Mouse (Mus musculus) Muller cell, postnatal 12 days (primary cell): ENCODE results near the gene Akap7.
"Not testable (repeated sequence)": the region's sequence is repeated elsewhere in the genome, so short reads cannot be mapped to it uniquely, and the experiment has no call there.

Experiments used
- DNase-seq: peaks from one replicate; pipeline ENCODE4 v3.0.0-alpha.2; 2015; ENCODE audit errors: inconsistent ontology term

Akap7 gene

DNA sequence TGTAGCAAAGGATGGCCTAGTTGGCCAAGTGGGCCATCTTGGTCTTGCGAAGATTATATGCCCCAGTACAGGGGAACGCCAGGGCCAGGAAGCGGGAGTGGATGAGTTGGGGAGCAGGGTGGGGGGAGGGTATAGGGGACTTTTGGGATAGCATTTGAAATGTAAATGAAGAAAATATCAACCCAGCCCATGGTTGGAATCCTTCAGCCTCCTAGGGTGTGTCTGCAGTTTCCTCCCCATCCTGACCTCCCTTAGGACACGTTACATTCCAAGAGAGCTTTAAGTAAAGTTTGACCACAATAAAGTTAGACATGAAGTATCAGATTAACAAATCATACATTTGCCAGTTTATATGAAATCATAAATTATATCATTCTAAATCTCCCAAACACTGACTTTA is 116.5 kb downstream of the Akap7 start:
- no peak for DNase-seq

GRCm38 (mm10) chr10:25186240-25186639 is 121.4 kb downstream of the Akap7 start:
- DNase-seq = not testable (repeated sequence)

GRCm38 (mm10) chr10:25185691-25186090 is 122.0 kb downstream of the Akap7 start:
- no peak for DNase-seq

- no peak for DNase-seq
These were observed 122.7 kb downstream of the Akap7 start for GRCm38 (mm10) chr10:25184819-25185603.

- no peak for DNase-seq
These were observed 124.4 kb downstream of the Akap7 start for GRCm38 (mm10) chr10:25183271-25183670.

GRCm38 (mm10) chr10:25179030-25179429 is 128.6 kb downstream of the Akap7 start:
- no peak for DNase-seq

DNA sequence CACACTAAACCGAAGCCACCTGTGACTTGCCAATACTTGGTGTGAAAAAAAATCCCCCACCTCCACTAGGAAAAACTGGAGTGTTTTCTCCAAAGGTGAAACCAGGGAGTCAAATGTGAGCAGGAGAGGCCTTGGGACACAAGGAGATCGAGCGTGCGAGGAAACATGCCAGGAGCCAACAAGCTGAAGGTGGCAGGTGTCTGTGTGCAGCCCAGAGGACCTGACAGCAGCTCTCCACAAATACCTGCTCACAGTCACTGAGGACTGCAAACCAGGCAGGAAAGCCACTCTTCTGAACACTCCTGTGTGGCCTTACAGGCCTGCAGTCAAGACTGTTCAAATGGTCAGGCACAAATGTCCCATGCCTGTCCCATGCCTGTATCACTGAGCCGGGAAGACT is 130.4 kb downstream of the Akap7 start:
- no peak for DNase-seq

GRCm38 (mm10) chr10:25174872-25175271 is 132.8 kb downstream of the Akap7 start:
- no peak for DNase-seq

GRCm38 (mm10) chr10:25167365-25168194 is 140.1 kb downstream of the Akap7 start:
- DNase-seq = no peak

DNA sequence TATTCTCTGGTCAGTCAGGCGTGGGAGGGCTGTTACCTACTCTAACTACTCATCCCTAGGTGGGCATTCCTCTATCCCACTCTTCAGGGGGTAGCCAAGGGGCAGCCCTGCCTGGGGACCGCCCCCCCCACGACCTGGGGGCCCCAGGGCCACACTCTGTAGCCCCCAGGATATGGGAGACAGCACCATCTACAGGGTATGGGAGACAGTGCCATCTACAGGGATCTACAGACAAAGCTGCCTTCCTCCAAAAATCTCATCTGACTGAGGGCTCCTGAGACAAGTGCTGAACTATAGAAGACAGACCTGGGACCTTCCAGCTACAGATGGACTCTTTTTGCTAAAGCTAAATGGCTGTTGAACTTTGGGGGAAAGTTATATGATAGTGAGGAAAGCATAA is 144.2 kb downstream of the Akap7 start:
- not testable (repeated sequence) for DNase-seq

DNA sequence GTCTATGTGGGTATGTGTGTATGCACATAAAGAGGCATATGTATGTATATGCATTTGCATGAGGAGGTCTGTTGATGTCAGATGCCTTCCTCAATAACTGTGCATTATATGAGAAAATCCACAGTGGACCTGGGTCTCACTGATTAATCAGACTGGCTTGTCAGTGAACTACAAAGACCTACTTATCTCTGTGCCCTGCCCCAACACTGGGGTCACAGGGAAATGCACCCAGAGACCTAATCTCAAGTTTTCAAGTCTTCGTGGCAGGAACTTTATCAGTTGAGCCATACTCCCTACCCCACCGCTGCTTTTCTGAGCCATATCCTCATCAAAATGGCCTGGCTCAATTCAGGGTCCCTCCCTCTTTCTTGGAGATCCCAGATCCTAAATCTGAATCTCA is 146.0 kb downstream of the Akap7 start:
- DNase-seq = no peak

DNA sequence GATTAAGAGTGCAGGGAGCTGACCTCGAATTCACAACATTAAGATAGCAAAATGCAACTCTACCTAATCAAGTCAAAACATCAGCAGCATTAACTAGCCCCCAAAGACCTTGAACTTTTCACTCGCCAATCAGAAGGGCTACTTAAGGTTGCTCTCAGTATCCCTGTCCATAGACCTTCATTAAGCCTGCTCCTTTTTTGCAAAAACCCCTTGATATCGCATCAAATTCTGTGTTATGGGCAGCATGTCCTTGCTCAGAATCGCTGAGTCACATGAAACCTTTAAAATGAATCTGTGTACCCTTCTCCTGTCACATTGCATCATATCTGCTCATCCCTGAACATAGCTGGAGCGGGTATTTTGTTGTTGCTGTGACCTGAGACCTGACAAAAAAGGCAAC is 149.0 kb downstream of the Akap7 start:
- DNase-seq = no peak

DNA sequence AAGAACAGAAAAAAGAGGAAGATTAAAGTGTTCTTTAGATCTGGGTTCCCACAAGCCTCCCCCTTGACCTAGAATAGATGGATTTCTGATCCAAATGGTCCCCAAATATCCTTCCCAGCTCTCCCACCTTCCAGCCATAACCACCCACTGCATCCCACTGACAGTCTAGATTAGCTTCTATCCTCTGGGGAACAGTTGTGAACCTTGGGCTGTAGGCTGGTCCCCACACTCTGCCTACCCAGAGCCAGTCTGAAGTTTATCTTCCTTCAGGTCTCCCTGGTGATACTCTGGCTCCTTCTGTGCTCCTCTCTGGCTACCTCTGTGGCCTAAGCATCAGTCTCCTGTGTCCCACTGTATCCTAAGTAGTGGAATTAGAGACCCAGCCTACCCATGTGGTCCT is 150.3 kb downstream of the Akap7 start:
- DNase-seq = no peak

GRCm38 (mm10) chr10:25154225-25154624 is 153.4 kb downstream of the Akap7 start:
- DNase-seq = no peak

DNA sequence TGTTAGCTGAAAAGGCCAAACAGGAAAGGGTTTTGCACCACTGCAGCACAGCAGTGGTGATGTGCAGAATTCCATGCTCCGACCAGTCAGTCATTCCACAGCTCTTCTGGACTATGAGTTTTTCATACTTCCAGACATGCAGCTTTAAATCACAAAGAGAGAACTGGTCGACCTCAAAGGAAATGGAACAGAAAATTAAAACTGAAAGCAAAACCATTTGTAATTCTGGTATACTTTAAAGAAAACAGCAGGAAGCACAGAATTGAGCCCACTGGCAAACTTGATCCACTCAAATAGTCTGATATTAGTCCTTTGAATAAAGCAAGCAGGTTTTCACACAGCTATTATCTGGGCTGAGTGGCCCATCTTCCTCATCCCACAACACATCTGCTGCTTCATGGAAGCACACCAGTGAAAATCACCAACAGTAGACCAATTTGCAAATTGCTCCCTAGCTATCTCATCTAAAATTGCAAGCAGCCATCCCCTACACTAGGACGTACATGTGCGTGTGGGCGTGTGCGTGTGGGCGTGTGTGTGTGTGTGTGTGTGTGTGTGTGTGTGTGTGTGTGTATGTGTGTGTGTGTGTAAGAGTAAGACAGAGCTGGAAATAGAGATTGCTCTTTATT is 156.4 kb downstream of the Akap7 start:
- DNase-seq = no peak

GRCm38 (mm10) chr10:25145851-25146250 is 161.8 kb downstream of the Akap7 start:
- no peak for DNase-seq

GRCm38 (mm10) chr10:25144787-25145761 is 162.6 kb downstream of the Akap7 start:
- DNase-seq = no peak

- no peak for DNase-seq
These were observed 165.9 kb downstream of the Akap7 start for GRCm38 (mm10) chr10:25141781-25142180.

GRCm38 (mm10) chr10:25140155-25140755 is 167.4 kb downstream of the Akap7 start:
- peak; percentile 79 for DNase-seq

- no peak for DNase-seq
These were observed 174.1 kb downstream of the Akap7 start for GRCm38 (mm10) chr10:25133581-25133980.

DNA sequence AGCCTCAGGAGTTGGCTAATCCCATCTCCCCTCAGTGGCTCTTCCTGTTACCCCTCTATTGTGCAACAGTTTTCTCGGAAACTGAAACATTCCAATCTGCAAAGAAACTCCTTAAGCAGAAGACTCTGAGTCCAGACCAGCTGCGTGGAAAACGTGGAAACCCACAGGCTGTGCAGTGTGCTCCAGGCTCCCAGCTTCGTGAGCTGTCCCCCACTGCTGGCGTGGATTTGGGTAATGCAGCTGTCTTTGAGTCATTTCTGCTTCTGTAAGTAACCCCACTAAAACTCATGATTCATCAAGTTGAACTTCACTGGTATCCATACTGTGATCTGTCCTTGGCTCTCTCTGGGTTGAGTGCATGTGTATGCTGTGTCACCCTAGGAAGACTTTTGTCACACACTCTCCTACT is 179.2 kb downstream of the Akap7 start:
- peak; percentile 38 for DNase-seq
